ENCODE assay signal across 28 mouse cellular contexts in the genomic region with DNA sequence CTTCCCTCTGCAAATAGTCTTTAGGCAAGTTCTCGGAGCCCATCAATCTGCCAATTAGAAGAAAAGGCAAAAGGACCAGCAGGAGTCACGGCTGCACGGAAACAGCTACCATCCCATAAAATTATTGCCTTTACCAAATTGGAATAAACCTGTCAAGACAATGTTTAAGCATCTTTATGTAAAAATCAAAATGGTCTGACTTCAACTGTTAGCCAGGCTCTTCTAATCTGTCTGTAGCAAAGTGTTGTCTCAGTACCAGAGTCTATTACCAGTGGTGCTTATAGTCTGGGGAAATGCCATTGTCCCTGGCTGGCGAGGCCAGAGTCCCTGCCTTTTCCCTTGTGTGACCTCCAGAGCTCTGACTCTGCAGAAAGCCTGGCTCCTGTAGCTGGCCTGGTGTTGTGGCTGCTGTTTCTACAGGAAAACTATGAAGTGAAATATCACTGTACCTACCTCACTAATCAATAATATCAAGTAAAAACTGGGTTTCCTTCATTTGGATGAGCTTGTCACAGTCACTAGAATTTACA.
DNase-seq lines count a peak whose midpoint lies in the region; TF ChIP-seq lines count a peak whose summit lies in the region.
"Had no signal": no experiment of that assay in that cellular context is flagged by ENCODE, and none has a peak within 500 bp of the region (broad histone marks: within the 10 kb centered on the region; RNA-seq: fewer than 3 reads in every experiment).

No protein-coding gene starts in this region.

- no peak overlapping the region for H3K9ac ChIP-seq in heart, adult 2 months (ENCODE audit: low read depth, low read length)
- H3K9ac ChIP-seq: heart, embryonic 15.5 days; kidney, embryonic 15.5 days; liver, embryonic 15.5 days; lung, embryonic 15.5 days; stomach, embryonic 15.5 days had no signal

- peak; percentile 70 for DNase-seq in heart, adult 11 months
- DNase-seq in heart, adult 2 months: no peak
- peak; percentile 5 for DNase-seq in retina, embryonic 14.5 days (ENCODE audit: low spot score)
- no peak for DNase-seq in retina, postnatal 1 day
- peak; percentile 17 for DNase-seq in embryo, embryonic 11.5 days (ENCODE audit: low read depth, low spot score)
- DNase-seq in mesoderm, embryonic 11.5 days (ENCODE audit: low read depth, low spot score): peak; percentile 45
- DNase-seq in layer of hippocampus, postnatal 14 days (ENCODE audit: low spot score in 2 of 2): no peak
- no peak for DNase-seq in testis, postnatal 14 days (ENCODE audit: low spot score)
- DNase-seq: cerebellum, adult 11-12 months; cerebellum, postnatal 14 days; gastrocnemius, postnatal 36 days; heart, postnatal 36 days; kidney, adult 11 months; kidney, postnatal 36 days; liver; lung, postnatal 36 days; right cerebral cortex, adult 18-20 months; right cerebral cortex, postnatal 4 days; thymus, adult 2 months; thymus, postnatal 4 days had no signal

- WGBS in heart, adult 2 months: 53% methylated on average over 4 of the region's 4 CpGs

- H3K4me1 ChIP-seq in heart, adult 2 months (ENCODE audit: control insufficient read depth, insufficient read depth, low read length): no peaks in the 10 kb centered on the region
- H3K4me1 ChIP-seq: heart, embryonic 15.5 days; kidney, embryonic 15.5 days; liver, embryonic 15.5 days; stomach, embryonic 15.5 days had no signal

- no peak for TF ChIP-seq POLR2A in heart, adult 2 months (IDR thresholded peaks at IDR 0.05; ENCODE audit: insufficient read depth, low read depth, low read length)

- H3K36me3 ChIP-seq in heart, adult 2 months (ENCODE audit: control insufficient read depth, insufficient read depth, low read length): no peaks in the 10 kb centered on the region
- H3K36me3 ChIP-seq: embryonic facial prominence, embryonic 10.5 days; forebrain, embryonic 10.5 days; heart, embryonic 15.5 days; kidney, embryonic 15.5 days; liver, embryonic 15.5 days; lung, embryonic 15.5 days; stomach, embryonic 15.5 days had no signal

- TF ChIP-seq EP300 in heart, adult 2 months (IDR thresholded peaks at IDR 0.05; ENCODE audit: insufficient read depth, low read depth, low read length): no peak

- intact Hi-C loops in heart, adult 2 months (cut with DNase I): no loop called here

- TF ChIP-seq CTCF in heart, adult 2 months (IDR thresholded peaks at IDR 0.05): no peak

- H3K27me3 ChIP-seq in heart, adult 2 months (ENCODE audit: control insufficient read depth, insufficient read depth, low read length): no peaks in the 10 kb centered on the region
- H3K27me3 ChIP-seq: heart, embryonic 15.5 days; liver, embryonic 15.5 days; lung, embryonic 15.5 days; stomach, embryonic 15.5 days had no signal

- no peak overlapping the region for H3K27ac ChIP-seq in heart, adult 2 months
- H3K27ac ChIP-seq: embryonic facial prominence, embryonic 10.5 days; forebrain, embryonic 10.5 days; heart, embryonic 15.5 days; hindbrain, postnatal 0 days; kidney, embryonic 15.5 days; liver, embryonic 15.5 days; lung, embryonic 15.5 days; stomach, embryonic 15.5 days had no signal

- H3K79me2 ChIP-seq in heart, adult 2 months (replicated peaks; ENCODE audit: control insufficient read depth, insufficient read depth, low read length): no peaks in the 10 kb centered on the region

- no peak overlapping the region for H3K4me3 ChIP-seq in heart, adult 2 months
- H3K4me3 ChIP-seq: embryonic facial prominence, embryonic 10.5 days; forebrain, embryonic 10.5 days; heart, embryonic 15.5 days; kidney, embryonic 15.5 days; liver, embryonic 15.5 days; lung, embryonic 15.5 days; stomach, embryonic 15.5 days had no signal

Comparison
In these comparisons a context has a peak if more than half of its experiments do, and no peak if none do; other contexts are left out.
1. DNase-seq: peak in heart, adult 11 months (single experiment), retina, embryonic 14.5 days (single experiment), embryo, embryonic 11.5 days (single experiment) and mesoderm, embryonic 11.5 days (single experiment); none in heart, adult 2 months (0 of 2), retina, postnatal 1 day (single experiment), layer of hippocampus, postnatal 14 days (0 of 2) and testis, postnatal 14 days (single experiment).